Mouse (Mus musculus) intestine, embryonic 14.5 days (tissue): Measurements from ENCODE around the gene Gm42517. TPM values are rescaled to one million over a fixed set of nuclear protein-coding genes. Genes with fewer than 3 reads are reported as not detected.

Experiments used
- ATAC-seq: fragments of 200-750 bp; cut with Nextera tagmentation; replicated peaks from 2 replicates; pipeline ENCODE4 v1.8.0; 2017; ENCODE audit warnings: low read depth, moderate number of reproducible peaks, moderate TSS enrichment, moderate library complexity; ENCODE audit not compliant: low FRiP score, low TSS enrichment
- DNase-seq: peaks from one replicate; pipeline ENCODE4 v3.0.0-alpha.2; 2018; ENCODE audit warnings: low spot score
- H3K27ac ChIP-seq: fragments of 300-500 bp; sonication (generic); 2 replicates; pipeline ENCODE4 v1.5.1; 2014; ENCODE audit warnings: low read depth, mild to moderate bottlenecking, control low read depth
- H3K27me3 ChIP-seq: fragments of 300-500 bp; sonication (generic); replicated peaks from 2 replicates; pipeline ENCODE4 v1.6.1; 2014; ENCODE audit warnings: low read length, control low read depth; ENCODE audit not compliant: control insufficient read depth, insufficient read depth
- H3K36me3 ChIP-seq: fragments of 300-500 bp; sonication (generic); 2 replicates; pipeline ENCODE4 v1.6.1; 2014; ENCODE audit warnings: low read length, control low read depth; ENCODE audit not compliant: control insufficient read depth, insufficient read depth
- H3K4me1 ChIP-seq: fragments of 300-500 bp; sonication (generic); replicated peaks from 2 replicates; pipeline ENCODE4 v1.6.1; 2014; ENCODE audit warnings: low read length, control low read depth, mixed read lengths; ENCODE audit not compliant: control insufficient read depth, insufficient read depth
- H3K4me2 ChIP-seq: fragments of 300-500 bp; sonication (generic); 2 replicates; pipeline ENCODE4 v1.6.1; 2014; ENCODE audit warnings: low read length
- H3K4me3 ChIP-seq: fragments of 300-500 bp; sonication (generic); 2 replicates; pipeline ENCODE4 v1.5.1; 2014; ENCODE audit warnings: low read depth, low read length, control low read depth, mixed read lengths
- H3K9ac ChIP-seq: fragments of 300-500 bp; sonication (generic); 2 replicates; pipeline ENCODE4 v1.6.1; 2014; ENCODE audit warnings: mild to moderate bottlenecking, low read length
- H3K9me3 ChIP-seq: fragments of 300-500 bp; sonication (generic); 2 replicates; pipeline ENCODE4 v1.6.1; 2016; ENCODE audit warnings: low read length, control low read depth; ENCODE audit not compliant: control insufficient read depth
- WGBS: fragments of 180-500 bp; shearing (Covaris S2); extraction: QIAGEN DNeasy Blood & Tissue Kit; methylation state at CpG from one replicate; pipeline ENCODE4 v1.1.7; 2014; 5-methylcytosine and 5-hydroxymethylcytosine counted together
- polyA plus RNA-seq: library from polyadenylated mRNA; unstranded; fragments of >200 nt; fragmentation: Nextera tagmentation; extraction: Ambion mirVana; gene quantifications from 2 replicates; pipeline ENCODE4 v1.2.1, GENCODE M21; 2014

Gene Gm42517
- polyA plus RNA-seq, 1 experiment from 2014 or later = not detected

DNA sequence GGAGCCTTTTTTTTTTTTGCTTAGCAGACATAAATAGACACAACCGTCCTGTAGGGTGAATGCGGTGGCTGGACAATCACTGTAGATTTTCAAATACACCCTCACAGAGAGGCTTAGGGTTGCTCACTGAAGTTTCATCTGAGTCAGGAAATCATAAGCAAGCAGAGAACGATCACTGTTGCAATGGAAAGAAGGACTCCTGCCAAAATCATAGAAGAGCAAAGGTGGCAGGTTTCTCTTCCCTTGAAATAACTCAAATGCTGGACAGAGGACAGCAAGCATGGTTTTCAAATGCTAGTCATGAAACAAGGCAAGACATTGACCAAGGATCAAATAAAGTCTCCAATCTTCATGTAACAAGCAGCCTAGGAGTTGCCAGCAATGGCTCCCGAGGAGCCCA lies 10.6 kb upstream of the Gm42517 start:
- no peaks in the 10 kb centered on the region for H3K4me1 ChIP-seq
- no peak overlapping the region for H3K4me2 ChIP-seq

DNA sequence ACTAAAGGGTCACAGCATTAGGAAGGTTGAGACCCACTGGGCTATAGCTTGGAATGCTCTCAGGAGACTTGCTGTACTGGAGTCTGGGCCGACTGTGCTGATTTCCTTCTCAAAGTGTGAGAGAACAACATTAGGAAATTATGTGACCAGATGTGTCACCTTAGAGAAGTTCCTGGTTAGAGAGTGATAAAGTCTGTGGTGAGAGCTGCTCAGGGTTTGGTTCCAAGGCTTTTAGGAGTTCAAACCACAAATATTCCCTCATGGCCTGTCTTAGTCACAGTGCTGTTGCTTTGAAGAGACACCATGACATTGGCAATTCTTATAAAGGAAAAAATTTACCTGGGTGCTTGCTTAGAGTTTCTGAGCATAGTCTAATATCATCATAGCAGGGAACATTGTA lies 8.3 kb upstream of the Gm42517 start:
- ATAC-seq (no peak), DNase-seq (no peak)
- H3K4me3 ChIP-seq = no peak overlapping the region
- H3K9me3 ChIP-seq = no peaks in the 10 kb centered on the region
- no peak overlapping the region for H3K9ac ChIP-seq
- H3K27me3 ChIP-seq = peaks cover 37% of the 10 kb centered on the region
- 62% methylated on average over 1 of the region's 1 CpGs for whole genome bisulfite sequencing
- H3K27ac ChIP-seq = no peak overlapping the region
- no peaks in the 10 kb centered on the region for H3K36me3 ChIP-seq
- H3K4me1 ChIP-seq = no peaks in the 10 kb centered on the region
- no peak overlapping the region for H3K4me2 ChIP-seq

More for the DNA sequence above, 10.6 kb upstream of the Gm42517 start:
- Histone ChIP-seq H3K4me3 (no peak overlapping the region), H3K9me3 (no peaks in the 10 kb centered on the region), H3K27me3 (peaks cover 17% of the 10 kb centered on the region; the same call in 1 of the 2 replicates), H3K27ac (no peak overlapping the region), H3K9ac (no peak overlapping the region), H3K36me3 (no peaks in the 10 kb centered on the region)
- no peak for DNase-seq
- ATAC-seq = no peak
- WGBS = 80% methylated on average over 4 of the region's 4 CpGs

GRCm38 (mm10) chr5:108374079-108374478 lies 6.4 kb upstream of the Gm42517 start:
- no peak overlapping the region for H3K4me2 ChIP-seq
- H3K27ac ChIP-seq = no peak overlapping the region
- no peak overlapping the region for H3K9ac ChIP-seq
- ATAC-seq (no peak), DNase-seq (no peak)
- 73% methylated on average over 5 of the region's 5 CpGs for WGBS
- H3K4me3 ChIP-seq = no peak overlapping the region
- H3K4me1 ChIP-seq = peaks cover 5% of the 10 kb centered on the region; the same call in 1 of the 2 replicates
- H3K36me3 ChIP-seq = no peaks in the 10 kb centered on the region
- H3K9me3 ChIP-seq = no peaks in the 10 kb centered on the region
- H3K27me3 ChIP-seq = peaks cover 57% of the 10 kb centered on the region

- H3K27me3 ChIP-seq = peaks cover 94% of the 10 kb centered on the region
- no peak overlapping the region for H3K4me2 ChIP-seq
- no peak for DNase-seq
- H3K27ac ChIP-seq = no peak overlapping the region
- peaks cover 14% of the 10 kb centered on the region; the same call in 1 of the 2 replicates for H3K4me1 ChIP-seq
- no peaks in the 10 kb centered on the region for H3K36me3 ChIP-seq
- no peak overlapping the region for H3K4me3 ChIP-seq
- no peaks in the 10 kb centered on the region for H3K9me3 ChIP-seq
- no peak for ATAC-seq
- WGBS = 1% methylated on average over 6 of the region's 6 CpGs
- H3K9ac ChIP-seq = no peak overlapping the region
Measured at GRCm38 (mm10) chr5:108369964-108370363, 2.2 kb upstream of the Gm42517 start.

DNA sequence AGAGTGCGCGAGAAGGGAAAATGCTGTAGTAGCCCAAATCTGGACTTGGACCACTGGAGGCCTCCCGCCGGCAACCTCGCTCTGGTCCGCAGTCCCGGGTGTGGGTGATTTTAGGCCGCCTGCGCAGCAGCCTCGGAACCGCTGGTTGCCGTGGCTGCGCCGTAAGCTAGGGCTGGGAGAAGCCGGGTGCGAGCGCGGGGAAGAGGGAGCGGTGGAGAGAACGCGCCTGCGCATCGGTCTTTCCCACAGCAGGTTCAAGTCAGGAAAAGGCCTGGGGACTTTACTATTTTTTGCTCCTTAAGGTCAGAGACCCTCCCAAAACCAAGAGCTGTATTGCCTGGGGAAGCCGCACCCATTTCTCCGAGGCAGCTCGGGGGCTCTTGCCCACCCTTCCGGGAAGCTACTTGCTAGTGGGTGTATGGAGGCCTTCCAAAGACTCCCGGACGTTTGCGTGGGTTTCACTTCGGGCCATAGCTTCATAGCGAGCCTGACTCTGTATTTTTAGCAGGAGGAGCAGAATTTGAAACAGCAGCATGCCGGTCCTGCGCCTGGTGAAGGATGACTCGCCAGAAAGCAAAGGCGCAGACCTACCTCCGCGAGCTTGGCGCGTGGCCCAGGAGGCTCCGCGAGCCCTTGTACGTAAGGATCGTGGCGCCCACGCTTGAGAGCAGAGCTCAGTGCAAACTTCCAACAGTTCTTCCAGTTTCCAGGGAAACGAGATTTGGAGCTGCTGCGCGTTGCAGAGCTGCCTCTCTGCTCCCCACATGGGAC lies 1.3 kb upstream of the Gm42517 start:
- Histone ChIP-seq H3K9ac (no peak overlapping the region), H3K36me3 (no peaks in the 10 kb centered on the region), H3K9me3 (no peaks in the 10 kb centered on the region), H3K27me3 (peaks cover 96% of the 10 kb centered on the region), H3K4me2 (peak overlapping the region; percentile 57), H3K27ac (no peak overlapping the region), H3K4me3 (peak overlapping the region; percentile 30), H3K4me1 (peaks cover 14% of the 10 kb centered on the region; the same call in 1 of the 2 replicates)
- 2% methylated on average over 49 of the region's 49 CpGs for WGBS
- DNase-seq = peak; percentile 69
- no peak for ATAC-seq

- no peak for ATAC-seq
- Histone ChIP-seq H3K4me3 (peak overlapping the region; percentile 30), H3K9ac (no peak overlapping the region), H3K27ac (no peak overlapping the region), H3K36me3 (no peaks in the 10 kb centered on the region), H3K4me1 (peaks cover 14% of the 10 kb centered on the region; the same call in 1 of the 2 replicates), H3K27me3 (peaks cover 97% of the 10 kb centered on the region), H3K9me3 (no peaks in the 10 kb centered on the region), H3K4me2 (peak overlapping the region; percentile 57)
- 6% methylated on average over 6 of the region's 6 CpGs for WGBS
- DNase-seq = peak; percentile 56
Measured at GRCm38 (mm10) chr5:108368446-108368845, 724 bp upstream of the Gm42517 start.

GRCm38 (mm10) chr5:108366984-108367841 lies 509 bp downstream of the Gm42517 start:
- Histone ChIP-seq H3K27me3 (peaks cover 100% of the 10 kb centered on the region), H3K9ac (peak overlapping the region; percentile 32), H3K27ac (no peak overlapping the region), H3K4me3 (peak overlapping the region; percentile 45), H3K36me3 (no peaks in the 10 kb centered on the region), H3K4me2 (peak overlapping the region; percentile 91), H3K9me3 (no peaks in the 10 kb centered on the region), H3K4me1 (peaks cover 14% of the 10 kb centered on the region; the same call in 1 of the 2 replicates)
- DNase-seq = peak; percentile 82
- WGBS = under 1% methylated on average over 82 of the region's 100 CpGs
- ATAC-seq = peak; percentile 41; the same call in 1 of the 2 replicates

- Histone ChIP-seq H3K4me3 (peak overlapping the region; percentile 45), H3K36me3 (no peaks in the 10 kb centered on the region), H3K9me3 (no peaks in the 10 kb centered on the region), H3K9ac (no peak overlapping the region), H3K27ac (no peak overlapping the region), H3K27me3 (peaks cover 93% of the 10 kb centered on the region), H3K4me1 (peaks cover 14% of the 10 kb centered on the region; the same call in 1 of the 2 replicates), H3K4me2 (peak overlapping the region; percentile 91)
- ATAC-seq (0 out of 2 replicates have a peak, but pooled peaks have one; percentile 9), DNase-seq (peak; percentile 68)
- 2% methylated on average over 55 of the region's 60 CpGs for WGBS
Measured at GRCm38 (mm10) chr5:108366328-108366983, 1.3 kb downstream of the Gm42517 start.
